Mouse (Mus musculus) hindbrain, embryonic 13.5 days (tissue): ENCODE results near the gene Myo1d. TPM values are rescaled to one million over a fixed set of nuclear protein-coding genes. Genes with fewer than 3 reads are reported as not detected.
A peak's percentile ranks its signal among the peaks of the same experiment; 100 is the strongest.

Experiments used
- ATAC-seq: fragments of 200-750 bp; cut with Nextera tagmentation; 2 replicates; pipeline ENCODE4 v1.8.0; 2017; ENCODE audit warnings: moderate TSS enrichment; ENCODE audit not compliant: low FRiP score
- H3K27ac ChIP-seq: fragments of 300-500 bp; sonication (generic); 2 replicates; pipeline ENCODE4 v1.5.1; 2015; ENCODE audit warnings: inconsistent platforms, mild to moderate bottlenecking, moderate library complexity
- H3K27me3 ChIP-seq: fragments of 300-500 bp; sonication (generic); 2 replicates; pipeline ENCODE4 v1.6.1; 2015; ENCODE audit warnings: mild to moderate bottlenecking, inconsistent platforms
- H3K36me3 ChIP-seq: fragments of 300-500 bp; sonication (generic); 2 replicates; pipeline ENCODE4 v1.6.1; 2015; ENCODE audit warnings: mild to moderate bottlenecking, inconsistent platforms
- H3K4me1 ChIP-seq: fragments of 300-500 bp; sonication (generic); replicated peaks from 2 replicates; pipeline ENCODE4 v1.6.1; 2015; ENCODE audit warnings: inconsistent platforms
- H3K4me2 ChIP-seq: fragments of 300-500 bp; sonication (generic); 2 replicates; pipeline ENCODE4 v1.6.1; 2015; ENCODE audit warnings: inconsistent platforms, mild to moderate bottlenecking, moderate library complexity
- H3K4me3 ChIP-seq: fragments of 300-500 bp; sonication (generic); 2 replicates; pipeline ENCODE4 v1.5.1; 2015; ENCODE audit warnings: mild to moderate bottlenecking, inconsistent platforms
- H3K9ac ChIP-seq: fragments of 300-500 bp; sonication (generic); 2 replicates; pipeline ENCODE4 v1.6.1; 2015; ENCODE audit warnings: mild to moderate bottlenecking, inconsistent platforms
- H3K9me3 ChIP-seq: fragments of 300-500 bp; sonication (generic); 2 replicates; pipeline ENCODE4 v1.6.1; 2016; ENCODE audit warnings: inconsistent platforms
- WGBS: fragments of 180-500 bp; shearing (Covaris S2); methylation state at CpG from one replicate; pipeline ENCODE4 v1.1.7; 2015; 5-methylcytosine and 5-hydroxymethylcytosine counted together
- polyA plus RNA-seq: library from polyadenylated mRNA; unstranded; fragments of >200 nt; fragmentation: Nextera tagmentation; extraction: Ambion mirVana; gene quantifications from 2 replicates; pipeline ENCODE4 v1.2.1, GENCODE M21; 2015

The Myo1d gene
- polyA plus RNA-seq, 1 experiment from 2014 or later = 2.2 TPM

- peak; percentile 98 for ATAC-seq
- Histone ChIP-seq H3K36me3 (no peaks in the 10 kb centered on the region), H3K27me3 (peaks cover 4% of the 10 kb centered on the region; the same call in 1 of the 2 replicates), H3K9me3 (no peaks in the 10 kb centered on the region), H3K9ac (peak overlapping the region; percentile 39; the same call in 1 of the 2 replicates), H3K4me3 (no peak overlapping the region), H3K27ac (peak overlapping the region; percentile 93), H3K4me2 (peak overlapping the region; percentile 21; the same call in 1 of the 2 replicates), H3K4me1 (peaks cover 52% of the 10 kb centered on the region)
- 14% methylated on average over 9 of the region's 9 CpGs for WGBS
These were observed 261.1 kb downstream of the Myo1d start for GRCm38 (mm10) chr11:80518421-80519367.

- H3K9ac ChIP-seq = no peak overlapping the region
- no peak overlapping the region for H3K4me2 ChIP-seq
- WGBS = 83% methylated on average over 8 of the region's 8 CpGs
- 0 out of 2 replicates have a peak, but pooled peaks cover 5% of the 10 kb centered on the region for H3K27me3 ChIP-seq
- ATAC-seq = no peak
- no peak overlapping the region for H3K4me3 ChIP-seq
- H3K27ac ChIP-seq = no peak overlapping the region; the same call in 1 of the 2 replicates
- H3K4me1 ChIP-seq = peaks cover 66% of the 10 kb centered on the region
- H3K9me3 ChIP-seq = no peaks in the 10 kb centered on the region
- no peaks in the 10 kb centered on the region for H3K36me3 ChIP-seq
These were observed 263.9 kb downstream of the Myo1d start for GRCm38 (mm10) chr11:80515895-80516294.

GRCm38 (mm10) chr11:80515346-80515745 lies 264.5 kb downstream of the Myo1d start:
- Histone ChIP-seq H3K9ac (no peak overlapping the region), H3K27me3 (0 out of 2 replicates have a peak, but pooled peaks cover 5% of the 10 kb centered on the region), H3K9me3 (no peaks in the 10 kb centered on the region), H3K36me3 (no peaks in the 10 kb centered on the region), H3K4me2 (no peak overlapping the region), H3K27ac (no peak overlapping the region), H3K4me3 (no peak overlapping the region), H3K4me1 (peaks cover 66% of the 10 kb centered on the region)
- 55% methylated on average over 1 of the region's 1 CpGs for WGBS
- ATAC-seq = no peak

- WGBS = 47% methylated on average over 7 of the region's 7 CpGs
- H3K4me1 ChIP-seq = peaks cover 63% of the 10 kb centered on the region
- H3K27ac ChIP-seq = no peak overlapping the region
- H3K4me3 ChIP-seq = no peak overlapping the region
- no peak overlapping the region for H3K4me2 ChIP-seq
- H3K27me3 ChIP-seq = 0 out of 2 replicates have a peak, but pooled peaks cover 5% of the 10 kb centered on the region
- H3K9me3 ChIP-seq = no peaks in the 10 kb centered on the region
- no peaks in the 10 kb centered on the region for H3K36me3 ChIP-seq
- ATAC-seq = no peak
- no peak overlapping the region for H3K9ac ChIP-seq
These were observed 266.0 kb downstream of the Myo1d start for GRCm38 (mm10) chr11:80513796-80514195.

- Histone ChIP-seq H3K9ac (no peak overlapping the region), H3K4me3 (no peak overlapping the region), H3K9me3 (no peaks in the 10 kb centered on the region), H3K4me1 (peaks cover 55% of the 10 kb centered on the region), H3K27ac (no peak overlapping the region), H3K36me3 (no peaks in the 10 kb centered on the region), H3K4me2 (no peak overlapping the region), H3K27me3 (0 out of 2 replicates have a peak, but pooled peaks cover 5% of the 10 kb centered on the region)
- ATAC-seq = no peak
- WGBS = 75% methylated on average over 19 of the region's 19 CpGs
These were observed 267.3 kb downstream of the Myo1d start for GRCm38 (mm10) chr11:80512313-80513056.

- WGBS = 86% methylated on average over 10 of the region's 10 CpGs
- Histone ChIP-seq H3K36me3 (no peaks in the 10 kb centered on the region), H3K4me1 (peaks cover 48% of the 10 kb centered on the region), H3K9ac (no peak overlapping the region), H3K9me3 (no peaks in the 10 kb centered on the region), H3K27me3 (0 out of 2 replicates have a peak, but pooled peaks cover 5% of the 10 kb centered on the region), H3K4me2 (no peak overlapping the region), H3K27ac (no peak overlapping the region), H3K4me3 (no peak overlapping the region)
- no peak for ATAC-seq
These were observed 269.7 kb downstream of the Myo1d start for GRCm38 (mm10) chr11:80510124-80510523.

- Histone ChIP-seq H3K4me3 (no peak overlapping the region), H3K4me1 (peaks cover 51% of the 10 kb centered on the region), H3K9ac (peak overlapping the region; percentile 29; the same call in 1 of the 2 replicates), H3K4me2 (no peak overlapping the region), H3K9me3 (no peaks in the 10 kb centered on the region), H3K36me3 (no peaks in the 10 kb centered on the region), H3K27ac (peak overlapping the region; percentile 48), H3K27me3 (0 out of 2 replicates have a peak, but pooled peaks cover 5% of the 10 kb centered on the region)
- no peak for ATAC-seq
- WGBS = 78% methylated on average over 5 of the region's 5 CpGs
These were observed 270.7 kb downstream of the Myo1d start for GRCm38 (mm10) chr11:80509176-80509506.

GRCm38 (mm10) chr11:80508361-80509175 lies 271.3 kb downstream of the Myo1d start:
- ATAC-seq = no peak
- Histone ChIP-seq H3K9ac (peak overlapping the region; percentile 29; the same call in 1 of the 2 replicates), H3K4me1 (peaks cover 51% of the 10 kb centered on the region), H3K4me2 (no peak overlapping the region), H3K27ac (peak overlapping the region; percentile 48), H3K9me3 (no peaks in the 10 kb centered on the region), H3K36me3 (no peaks in the 10 kb centered on the region), H3K4me3 (no peak overlapping the region), H3K27me3 (0 out of 2 replicates have a peak, but pooled peaks cover 5% of the 10 kb centered on the region)
- 45% methylated on average over 19 of the region's 19 CpGs for WGBS

GRCm38 (mm10) chr11:80507791-80508190 lies 272.0 kb downstream of the Myo1d start:
- WGBS = 85% methylated on average over 6 of the region's 6 CpGs
- no peak overlapping the region for H3K27ac ChIP-seq
- H3K4me3 ChIP-seq = no peak overlapping the region
- ATAC-seq = no peak
- H3K36me3 ChIP-seq = no peaks in the 10 kb centered on the region
- H3K4me2 ChIP-seq = no peak overlapping the region
- no peaks in the 10 kb centered on the region for H3K9me3 ChIP-seq
- H3K4me1 ChIP-seq = peaks cover 54% of the 10 kb centered on the region
- no peaks in the 10 kb centered on the region for H3K27me3 ChIP-seq
- H3K9ac ChIP-seq = no peak overlapping the region

- Histone ChIP-seq H3K4me1 (peaks cover 47% of the 10 kb centered on the region), H3K36me3 (no peaks in the 10 kb centered on the region), H3K4me2 (no peak overlapping the region), H3K27ac (no peak overlapping the region), H3K4me3 (no peak overlapping the region), H3K9ac (no peak overlapping the region), H3K27me3 (no peaks in the 10 kb centered on the region), H3K9me3 (no peaks in the 10 kb centered on the region)
- no peak for ATAC-seq
These were observed 273.3 kb downstream of the Myo1d start for GRCm38 (mm10) chr11:80506483-80506882.

- no peak overlapping the region for H3K4me2 ChIP-seq
- H3K9me3 ChIP-seq = no peaks in the 10 kb centered on the region
- H3K4me1 ChIP-seq = peaks cover 51% of the 10 kb centered on the region
- H3K4me3 ChIP-seq = no peak overlapping the region
- H3K36me3 ChIP-seq = no peaks in the 10 kb centered on the region
- peak overlapping the region; percentile 99 for H3K27ac ChIP-seq
- H3K27me3 ChIP-seq = no peaks in the 10 kb centered on the region
- 84% methylated on average over 3 of the region's 3 CpGs for WGBS
- 0 out of 2 replicates have a peak overlapping the region, but pooled peaks have one; percentile 72 for H3K9ac ChIP-seq
- no peak for ATAC-seq
These were observed 274.2 kb downstream of the Myo1d start for GRCm38 (mm10) chr11:80505581-80505980.
